Mouse (Mus musculus): Measurements from ENCODE around the gene Ggt5. TPM values are rescaled to one million over a fixed set of nuclear protein-coding genes. Genes with fewer than 3 reads are reported as not detected.

The Ggt5 gene
- 1.9 and 2.4 TPM in 2 replicates for polyA plus RNA-seq (2015; fragmentation: Nextera tagmentation; extraction: Ambion mirVana)

GRCm38 (mm10) chr10:75589129-75589528, at the start of gene Ggt5:
Ggt5 (plus strand) TSS chr10:75589340.
- Histone ChIP-seq H3K36me3 (no peaks in the 10 kb centered on the region), H3K9ac (replicated peaks) (no peak within 1 kb of the TSS; the same call in 1 of the 2 replicates), H3K27ac (no peak within 1 kb of the TSS), H3K4me3 (replicated peaks) (no peak within 1 kb of the TSS), H3K4me1 (replicated peaks) (peaks cover 11% of the 10 kb centered on the region), H3K9me3 (no peaks in the 10 kb centered on the region), H3K4me2 (replicated peaks) (no peak within 1 kb of the TSS), H3K27me3 (peaks cover 7% of the 10 kb centered on the region; the same call in 1 of the 2 replicates)
- no peak for ATAC-seq
- WGBS: 35% methylated on average over 5 of the region's 5 CpGs

GRCm38 (mm10) chr10:75547901-75548300, 41.2 kb upstream of the Ggt5 start:
- no peak overlapping the region for H3K4me3 ChIP-seq (replicated peaks)
- H3K36me3 ChIP-seq: peaks cover 4% of the 10 kb centered on the region
- no peaks in the 10 kb centered on the region for H3K27me3 ChIP-seq
- no peak for ATAC-seq
- WGBS: 78% methylated on average over 7 of the region's 7 CpGs
- no peak overlapping the region for H3K27ac ChIP-seq
- no peaks in the 10 kb centered on the region for H3K4me1 ChIP-seq (replicated peaks)
- H3K9me3 ChIP-seq: no peaks in the 10 kb centered on the region
- no peak overlapping the region for H3K9ac ChIP-seq (replicated peaks)
- no peak overlapping the region for H3K4me2 ChIP-seq (replicated peaks)

GRCm38 (mm10) chr10:75548486-75548885, 40.7 kb upstream of the Ggt5 start:
- no peak for ATAC-seq
- Histone ChIP-seq H3K4me1 (replicated peaks) (no peaks in the 10 kb centered on the region), H3K4me3 (replicated peaks) (no peak overlapping the region), H3K9me3 (no peaks in the 10 kb centered on the region), H3K27me3 (no peaks in the 10 kb centered on the region), H3K27ac (no peak overlapping the region), H3K9ac (replicated peaks) (no peak overlapping the region), H3K4me2 (replicated peaks) (no peak overlapping the region), H3K36me3 (peaks cover 10% of the 10 kb centered on the region)
- 73% methylated on average over 14 of the region's 14 CpGs for WGBS

GRCm38 (mm10) chr10:75549886-75550285, 39.3 kb upstream of the Ggt5 start:
- H3K4me2 ChIP-seq (replicated peaks): no peak overlapping the region
- no peak overlapping the region for H3K27ac ChIP-seq
- no peaks in the 10 kb centered on the region for H3K4me1 ChIP-seq (replicated peaks)
- H3K9me3 ChIP-seq: no peaks in the 10 kb centered on the region
- no peak overlapping the region for H3K9ac ChIP-seq (replicated peaks)
- ATAC-seq: no peak
- WGBS: 80% methylated on average over 7 of the region's 7 CpGs
- H3K4me3 ChIP-seq (replicated peaks): no peak overlapping the region
- no peaks in the 10 kb centered on the region for H3K27me3 ChIP-seq
- H3K36me3 ChIP-seq: peaks cover 18% of the 10 kb centered on the region

GRCm38 (mm10) chr10:75551175-75551574, 38.0 kb upstream of the Ggt5 start:
- Histone ChIP-seq H3K9me3 (no peaks in the 10 kb centered on the region), H3K4me1 (replicated peaks) (peaks cover 6% of the 10 kb centered on the region), H3K27me3 (no peaks in the 10 kb centered on the region), H3K36me3 (peaks cover 27% of the 10 kb centered on the region), H3K4me2 (replicated peaks) (no peak overlapping the region), H3K27ac (no peak overlapping the region), H3K9ac (replicated peaks) (no peak overlapping the region), H3K4me3 (replicated peaks) (no peak overlapping the region)
- no peak for ATAC-seq
- WGBS: 60% methylated on average over 12 of the region's 12 CpGs

- no peaks in the 10 kb centered on the region for H3K9me3 ChIP-seq
- WGBS: 75% methylated on average over 2 of the region's 2 CpGs
- no peak overlapping the region for H3K4me2 ChIP-seq (replicated peaks)
- no peak for ATAC-seq
- peaks cover 35% of the 10 kb centered on the region for H3K36me3 ChIP-seq
- no peaks in the 10 kb centered on the region for H3K27me3 ChIP-seq
- H3K9ac ChIP-seq (replicated peaks): no peak overlapping the region
- H3K27ac ChIP-seq: no peak overlapping the region
- no peak overlapping the region for H3K4me3 ChIP-seq (replicated peaks)
- H3K4me1 ChIP-seq (replicated peaks): peaks cover 15% of the 10 kb centered on the region
These were observed 37.0 kb upstream of the Ggt5 start for GRCm38 (mm10) chr10:75552106-75552505.

GRCm38 (mm10) chr10:75552701-75553450, 36.3 kb upstream of the Ggt5 start:
- Histone ChIP-seq H3K4me3 (replicated peaks) (no peak overlapping the region), H3K4me2 (replicated peaks) (no peak overlapping the region), H3K9me3 (no peaks in the 10 kb centered on the region), H3K27ac (no peak overlapping the region), H3K36me3 (peaks cover 36% of the 10 kb centered on the region), H3K27me3 (no peaks in the 10 kb centered on the region), H3K9ac (replicated peaks) (no peak overlapping the region), H3K4me1 (replicated peaks) (peaks cover 23% of the 10 kb centered on the region)
- 74% methylated on average over 13 of the region's 13 CpGs for WGBS
- no peak for ATAC-seq

GRCm38 (mm10) chr10:75554090-75554489, 35.0 kb upstream of the Ggt5 start:
- peaks cover 31% of the 10 kb centered on the region for H3K4me1 ChIP-seq (replicated peaks)
- 89% methylated on average over 8 of the region's 8 CpGs for WGBS
- H3K27me3 ChIP-seq: no peaks in the 10 kb centered on the region
- H3K36me3 ChIP-seq: peaks cover 36% of the 10 kb centered on the region
- no peaks in the 10 kb centered on the region for H3K9me3 ChIP-seq
- H3K9ac ChIP-seq (replicated peaks): no peak overlapping the region
- H3K4me2 ChIP-seq (replicated peaks): no peak overlapping the region
- ATAC-seq: no peak
- H3K4me3 ChIP-seq (replicated peaks): no peak overlapping the region
- H3K27ac ChIP-seq: no peak overlapping the region

- H3K4me1 ChIP-seq (replicated peaks): peaks cover 36% of the 10 kb centered on the region
- H3K9me3 ChIP-seq: no peaks in the 10 kb centered on the region
- ATAC-seq: no peak
- no peak overlapping the region for H3K4me3 ChIP-seq (replicated peaks)
- H3K4me2 ChIP-seq (replicated peaks): 0 out of 2 replicates have a peak overlapping the region, but pooled peaks have one; percentile 9
- H3K27ac ChIP-seq: peak overlapping the region; percentile 44; the same call in 1 of the 2 replicates
- peaks cover under 1% of the 10 kb centered on the region; the same call in 1 of the 2 replicates for H3K27me3 ChIP-seq
- H3K36me3 ChIP-seq: peaks cover 36% of the 10 kb centered on the region
- WGBS: 83% methylated on average over 6 of the region's 6 CpGs
- H3K9ac ChIP-seq (replicated peaks): no peak overlapping the region
These were observed 33.6 kb upstream of the Ggt5 start for GRCm38 (mm10) chr10:75555557-75555956.

- no peak overlapping the region for H3K9ac ChIP-seq (replicated peaks)
These were observed 33.1 kb upstream of the Ggt5 start for GRCm38 (mm10) chr10:75556026-75556425.

GRCm38 (mm10) chr10:75558515-75558914, 30.6 kb upstream of the Ggt5 start:
- ATAC-seq: no peak
- H3K9ac ChIP-seq (replicated peaks): peak overlapping the region; percentile 86
- H3K27ac ChIP-seq: peak overlapping the region; percentile 93
- WGBS: 26% methylated on average over 3 of the region's 3 CpGs
- H3K27me3 ChIP-seq: peaks cover 19% of the 10 kb centered on the region
- H3K36me3 ChIP-seq: peaks cover 26% of the 10 kb centered on the region
- no peaks in the 10 kb centered on the region for H3K9me3 ChIP-seq
- peaks cover 43% of the 10 kb centered on the region for H3K4me1 ChIP-seq (replicated peaks)
- H3K4me2 ChIP-seq (replicated peaks): peak overlapping the region; percentile 89
- peak overlapping the region; percentile 70 for H3K4me3 ChIP-seq (replicated peaks)

More at GRCm38 (mm10) chr10:75556026-75556425, 33.1 kb upstream of the Ggt5 start:
- Histone ChIP-seq H3K27ac (peak overlapping the region; percentile 74), H3K36me3 (peaks cover 36% of the 10 kb centered on the region), H3K9me3 (no peaks in the 10 kb centered on the region), H3K4me2 (replicated peaks) (0 out of 2 replicates have a peak overlapping the region, but pooled peaks have one; percentile 9), H3K4me1 (replicated peaks) (peaks cover 41% of the 10 kb centered on the region), H3K4me3 (replicated peaks) (no peak overlapping the region), H3K27me3 (peaks cover 5% of the 10 kb centered on the region)
- peak; percentile 49 for ATAC-seq
- 37% methylated on average over 9 of the region's 9 CpGs for WGBS

GRCm38 (mm10) chr10:75559041-75559675, 30.0 kb upstream of the Ggt5 start:
- 3% methylated on average over 14 of the region's 14 CpGs for WGBS
- Histone ChIP-seq H3K36me3 (peaks cover 20% of the 10 kb centered on the region), H3K4me1 (replicated peaks) (peaks cover 43% of the 10 kb centered on the region), H3K27ac (peak overlapping the region; percentile 93), H3K9me3 (no peaks in the 10 kb centered on the region), H3K9ac (replicated peaks) (peak overlapping the region; percentile 86), H3K4me3 (replicated peaks) (peak overlapping the region; percentile 70), H3K27me3 (peaks cover 19% of the 10 kb centered on the region), H3K4me2 (replicated peaks) (peak overlapping the region; percentile 89)
- peak; percentile 19 for ATAC-seq
